Mouse (Mus musculus) spleen, adult 2 months (tissue): ENCODE results near the gene Ppm1h. TPM values are rescaled to one million over a fixed set of nuclear protein-coding genes. Genes with fewer than 3 reads are reported as not detected.

Experiments used
- DNase-seq, 2 experiments: peaks; one replicate each; pipeline versions ENCODE4 v3.0.0 to v3.0.0-alpha.2; 2012 to 2021; ENCODE audit warnings: low spot score in 2 of 2, low read depth in 1 of 2
- H3K27ac ChIP-seq: fragments of 200-500 bp; 2 replicates; pipeline ENCODE4 v1.5.1; 2012; ENCODE audit warnings: low read length, inconsistent platforms; ENCODE audit not compliant: insufficient read depth
- H3K27me3 ChIP-seq: fragments of 200-500 bp; 2 replicates; pipeline ENCODE4 v1.6.1; 2012; ENCODE audit warnings: mild to moderate bottlenecking, moderate library complexity, low read length, inconsistent platforms; ENCODE audit not compliant: control insufficient read depth, insufficient read depth
- H3K36me3 ChIP-seq: fragments of 200-500 bp; 2 replicates; pipeline ENCODE4 v1.6.1; 2012; ENCODE audit warnings: mild to moderate bottlenecking, low read length, inconsistent platforms; ENCODE audit not compliant: control insufficient read depth, insufficient read depth
- H3K4me1 ChIP-seq: fragments of 200-500 bp; 2 replicates; pipeline ENCODE4 v1.6.1; 2011; ENCODE audit warnings: inconsistent platforms; ENCODE audit not compliant: control insufficient read depth, insufficient read depth, insufficient read length
- H3K4me3 ChIP-seq: fragments of 200-500 bp; 2 replicates; pipeline ENCODE4 v1.5.1; 2011; ENCODE audit warnings: mild to moderate bottlenecking, inconsistent platforms; ENCODE audit not compliant: insufficient read depth, insufficient read length; ENCODE audit errors: extremely low read depth
- CTCF ChIP-seq: fragments of 200-500 bp; IDR thresholded peaks from 2 replicates; pipeline ENCODE4 v1.5.1; 2011; ENCODE audit warnings: mild to moderate bottlenecking, inconsistent platforms; ENCODE audit not compliant: insufficient read depth, insufficient read length, insufficient replicate concordance; ENCODE audit errors: extremely low read depth
- POLR2A ChIP-seq: fragments of 200-500 bp; IDR thresholded peaks from 2 replicates; pipeline ENCODE4 v1.6.1; 2011; ENCODE audit warnings: low read depth, low read length, inconsistent platforms
- WGBS: fragments of 180-500 bp; shearing (Covaris S2); methylation state at CpG from one replicate; pipeline ENCODE4 v1.1.7; 2018; 5-methylcytosine and 5-hydroxymethylcytosine counted together
- polyA plus RNA-seq: library from polyadenylated mRNA; depleted of rRNA; stranded (reverse); fragments of >200 nt; gene quantifications from 2 replicates; pipeline ENCODE4 v1.2.3, GENCODE M21; 2012; rRNA removed

Gene Ppm1h
- polyA plus RNA-seq, 1 experiment: 9.7 TPM

- Histone ChIP-seq H3K36me3 (peaks cover 12% of the 10 kb centered on the region), H3K27me3 (no peaks in the 10 kb centered on the region), H3K27ac (no peak overlapping the region), H3K4me3 (no peak overlapping the region), H3K4me1 (peaks cover 5% of the 10 kb centered on the region)
- DNase-seq: no peak
- WGBS: 88% methylated on average over 6 of the region's 6 CpGs
- TF ChIP-seq CTCF: no peak
- TF ChIP-seq POLR2A: no peak
Observed at GRCm38 (mm10) chr10:122990606-122991005, 312.0 kb downstream of the Ppm1h start.

GRCm38 (mm10) chr10:122991053-122991452 lies 312.5 kb downstream of the Ppm1h start:
- Histone ChIP-seq H3K27ac (no peak overlapping the region), H3K4me1 (peaks cover 5% of the 10 kb centered on the region; the same call in 1 of the 2 replicates), H3K4me3 (no peak overlapping the region), H3K36me3 (peaks cover 14% of the 10 kb centered on the region), H3K27me3 (no peaks in the 10 kb centered on the region)
- no peak for TF ChIP-seq CTCF
- no peak for TF ChIP-seq POLR2A
- no peak for DNase-seq
- 72% methylated on average over 9 of the region's 9 CpGs for WGBS

GRCm38 (mm10) chr10:122991648-122992047 lies 313.1 kb downstream of the Ppm1h start:
- Histone ChIP-seq H3K27ac (no peak overlapping the region), H3K4me1 (peaks cover 5% of the 10 kb centered on the region; the same call in 1 of the 2 replicates), H3K4me3 (no peak overlapping the region), H3K36me3 (peaks cover 17% of the 10 kb centered on the region), H3K27me3 (no peaks in the 10 kb centered on the region)
- no peak for DNase-seq
- 80% methylated on average over 9 of the region's 9 CpGs for WGBS
- no peak for TF ChIP-seq POLR2A
- TF ChIP-seq CTCF: no peak

- WGBS: 95% methylated on average over 17 of the region's 17 CpGs
- H3K27me3 ChIP-seq: no peaks in the 10 kb centered on the region
- no peaks in the 10 kb centered on the region for H3K4me1 ChIP-seq
- DNase-seq: no peak
- peaks cover 34% of the 10 kb centered on the region for H3K36me3 ChIP-seq
- H3K4me3 ChIP-seq: no peak overlapping the region
- H3K27ac ChIP-seq: no peak overlapping the region
- TF ChIP-seq CTCF (no peak), POLR2A (no peak)
Observed at GRCm38 (mm10) chr10:122994402-122995107, 316.0 kb downstream of the Ppm1h start.

Other genes starting within 250 kb of the Ppm1h start
- 1.3 and 1.8 TPM in 2 replicates for gene Avpr1a, start 230.3 kb upstream of the Ppm1h start, polyA plus RNA-seq